Mouse (Mus musculus): ENCODE data around the gene Eipr1.

- TF ChIP-seq CTCF (IDR thresholded peaks at IDR 0.05; ENCODE audit: extremely low read depth, insufficient read length, insufficient replicate concordance, low read depth, low read length) (no peak), POLR2A (IDR thresholded peaks at IDR 0.05; ENCODE audit: low read depth, low read length) (no peak)
These were observed 66.3 kb downstream of the Eipr1 start for GRCm38 (mm10) chr12:28817891-28818290.

All from small intestine, adult 2 months (tissue).